Mouse (Mus musculus): ENCODE results near the gene Egfl8.

Gene Egfl8

DNA sequence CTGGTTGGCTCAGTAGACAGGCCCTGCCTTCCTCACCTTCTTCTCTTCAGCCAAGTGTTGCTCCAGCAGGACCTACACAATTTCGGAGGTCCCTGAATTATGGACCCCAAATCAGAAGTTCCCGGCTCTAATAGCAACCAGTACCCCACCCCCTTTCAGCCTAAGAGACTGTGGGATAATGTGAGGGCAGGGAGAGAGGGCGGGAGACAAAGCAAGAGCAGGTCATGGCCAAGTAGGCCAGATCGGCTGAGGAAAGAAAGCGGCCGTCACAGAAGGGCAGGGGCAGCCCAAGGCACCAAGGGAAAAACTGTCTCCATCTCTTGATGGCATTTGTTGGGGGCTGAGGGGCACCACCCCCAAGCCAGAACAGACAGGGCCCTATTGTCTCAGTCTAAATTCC is at the start of gene Egfl8:
Egfl8 (minus strand) TSS at position 101 of the 400 bp plus-strand sequence.
- DNase-seq = no peak

DNA sequence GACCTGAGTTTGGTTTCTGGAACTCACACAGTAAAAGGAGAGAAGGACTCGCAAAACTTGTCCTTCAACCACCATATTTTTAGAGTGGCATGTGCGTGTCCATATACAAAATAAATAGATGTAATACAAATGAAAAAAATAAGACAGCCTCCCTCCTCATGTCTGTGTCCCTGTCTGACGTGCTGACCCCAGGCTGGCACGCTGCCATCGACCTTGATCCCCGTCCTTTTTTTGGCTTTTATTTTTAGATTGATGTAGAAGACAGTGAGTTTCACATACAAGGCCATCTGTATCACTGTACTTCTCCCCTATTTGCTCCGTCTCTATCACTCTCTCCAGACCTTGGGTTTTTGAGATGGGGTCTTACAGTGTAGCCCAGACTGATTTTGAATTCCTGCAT is 48.7 kb upstream of the Egfl8 start:
- DNase-seq = no peak

DNA sequence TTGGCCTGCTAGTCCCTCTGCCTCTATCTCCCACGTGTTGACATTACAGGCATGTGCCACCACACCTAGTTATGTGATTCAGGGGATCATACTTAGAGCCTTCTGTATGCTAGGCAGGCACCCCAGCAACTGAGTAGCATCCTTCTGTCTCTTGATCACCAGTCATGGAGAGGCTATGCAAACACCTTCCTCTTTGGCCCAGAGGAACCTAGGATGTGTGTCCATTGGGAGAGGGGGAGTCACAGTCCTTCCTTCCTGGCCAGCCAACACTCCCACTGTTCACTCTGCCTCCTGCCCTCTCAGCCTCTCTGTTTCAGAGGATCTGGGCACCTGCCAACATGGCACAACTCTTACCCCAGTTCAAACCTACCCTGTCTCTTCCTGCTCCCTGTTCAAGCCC is 47.8 kb upstream of the Egfl8 start:
- DNase-seq = no peak

DNA sequence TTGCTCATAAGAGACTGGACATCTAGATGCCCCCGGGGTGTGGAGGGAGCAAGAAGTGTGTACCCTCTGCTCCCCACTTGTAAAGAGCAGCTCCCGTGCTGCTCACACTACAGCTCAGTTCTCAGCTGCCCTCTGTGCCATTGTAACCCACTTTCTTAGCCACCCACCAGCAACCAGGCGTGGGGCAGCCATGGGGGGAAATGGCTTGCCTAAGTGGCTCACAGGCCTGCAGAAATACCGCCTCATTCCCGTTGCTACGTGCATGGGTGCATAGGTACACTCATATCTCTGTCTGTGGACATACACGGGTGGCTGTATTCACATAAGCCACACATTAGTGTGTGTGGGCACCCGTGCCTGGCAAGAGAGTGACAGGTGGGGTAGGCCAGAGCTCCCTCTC is 47.2 kb upstream of the Egfl8 start:
- DNase-seq = no peak

GRCm38 (mm10) chr17:34662468-34662867 is 46.7 kb upstream of the Egfl8 start:
- no peak for DNase-seq

DNA sequence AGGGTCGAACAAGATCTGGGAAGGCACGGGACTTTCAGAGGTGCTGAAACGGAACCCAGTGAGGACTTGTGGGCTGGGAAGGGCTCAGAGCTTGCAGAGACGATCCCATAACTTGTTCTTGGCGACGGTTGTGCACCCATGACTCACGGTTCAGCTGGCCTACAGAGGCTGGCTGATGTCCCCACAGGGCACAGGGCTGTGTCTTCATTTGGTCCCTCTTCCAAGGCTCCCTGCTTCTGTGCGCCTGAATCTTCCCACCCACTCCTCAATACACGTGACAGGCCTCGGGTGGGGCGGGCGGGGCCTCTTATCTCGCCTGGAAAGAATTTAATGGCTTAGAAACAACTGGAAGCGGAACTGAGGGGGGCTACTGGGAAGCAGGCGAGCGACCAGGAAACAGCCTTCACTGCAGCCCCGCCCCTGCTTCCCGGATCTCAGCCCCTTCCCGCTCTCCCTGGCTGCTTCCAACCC is 45.4 kb upstream of the Egfl8 start:
- no peak for DNase-seq

DNA sequence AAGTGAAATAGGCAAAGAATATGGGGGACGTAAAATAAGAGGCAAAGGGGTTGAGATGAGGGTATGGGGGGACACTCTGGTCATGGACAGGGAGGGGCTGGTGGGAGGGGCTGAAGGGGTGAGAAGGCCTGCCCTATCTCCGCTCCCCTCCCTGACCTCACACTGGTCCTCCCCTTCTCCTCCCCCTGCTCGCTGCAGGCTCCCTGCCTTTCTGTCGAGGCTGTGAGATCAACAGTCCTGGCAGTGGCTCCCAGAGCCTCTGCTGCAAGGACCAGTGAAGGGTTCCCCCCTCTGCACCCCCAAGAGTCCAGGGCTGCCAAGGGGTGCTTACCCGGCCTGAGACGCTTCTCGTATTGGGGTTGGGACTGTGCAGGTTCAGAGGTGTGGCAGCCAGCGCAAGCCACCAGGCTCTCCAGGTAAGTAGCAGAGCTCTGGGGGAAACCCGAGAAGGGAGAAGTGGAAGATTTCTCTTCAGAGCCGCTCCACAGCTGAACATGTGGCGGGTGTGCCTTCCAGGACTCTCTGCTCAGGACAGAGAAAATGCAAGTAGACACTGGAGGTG is 44.6 kb upstream of the Egfl8 start:
- no peak for DNase-seq

- DNase-seq = no peak
Observed at GRCm38 (mm10) chr17:34659897-34660214, 44.1 kb upstream of the Egfl8 start.

- DNase-seq = no peak
Observed at GRCm38 (mm10) chr17:34659181-34659896, 43.6 kb upstream of the Egfl8 start.

DNA sequence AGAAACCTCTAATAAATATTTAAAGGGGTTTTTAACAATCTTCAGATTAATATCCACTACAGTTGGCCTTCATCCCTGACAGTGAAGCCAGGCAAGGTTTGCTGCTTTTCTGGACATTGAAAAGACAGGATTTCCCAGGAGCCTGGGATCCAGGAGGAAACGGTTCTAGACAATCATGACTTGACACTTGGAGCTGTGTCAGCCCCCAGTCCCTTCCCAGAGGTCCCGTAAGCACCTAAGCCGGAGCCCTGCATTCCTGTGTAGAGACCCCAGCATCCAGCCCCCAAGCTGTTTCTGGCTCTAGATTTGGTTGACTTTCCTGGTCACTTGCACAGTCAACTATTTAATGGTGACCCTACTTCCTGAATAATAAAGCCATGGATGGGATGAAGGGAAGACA is 42.8 kb upstream of the Egfl8 start:
- no peak for DNase-seq

DNA sequence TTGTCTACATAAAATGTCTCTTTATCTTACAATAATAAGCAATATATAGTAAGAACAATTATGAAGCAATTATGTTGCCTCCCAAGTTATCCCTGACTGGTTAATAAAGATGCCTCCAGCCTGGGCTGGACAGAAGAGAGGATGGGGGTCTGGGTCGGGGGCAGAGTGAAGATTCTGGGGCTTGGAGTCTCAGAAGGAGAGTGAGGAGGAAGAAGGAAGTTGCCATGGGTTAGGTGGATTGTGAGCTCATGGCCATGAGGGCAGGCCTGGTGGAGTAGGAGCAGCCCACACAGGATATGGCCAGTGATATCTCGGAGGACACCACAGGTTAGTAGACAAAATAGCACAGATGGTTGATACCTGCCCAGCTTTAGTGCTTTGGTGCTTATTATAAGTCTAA is 42.4 kb upstream of the Egfl8 start:
- no peak for DNase-seq

GRCm38 (mm10) chr17:34657271-34657670 is 41.5 kb upstream of the Egfl8 start:
- DNase-seq = no peak

GRCm38 (mm10) chr17:34656666-34657065 is 40.9 kb upstream of the Egfl8 start:
- DNase-seq = no peak

DNA sequence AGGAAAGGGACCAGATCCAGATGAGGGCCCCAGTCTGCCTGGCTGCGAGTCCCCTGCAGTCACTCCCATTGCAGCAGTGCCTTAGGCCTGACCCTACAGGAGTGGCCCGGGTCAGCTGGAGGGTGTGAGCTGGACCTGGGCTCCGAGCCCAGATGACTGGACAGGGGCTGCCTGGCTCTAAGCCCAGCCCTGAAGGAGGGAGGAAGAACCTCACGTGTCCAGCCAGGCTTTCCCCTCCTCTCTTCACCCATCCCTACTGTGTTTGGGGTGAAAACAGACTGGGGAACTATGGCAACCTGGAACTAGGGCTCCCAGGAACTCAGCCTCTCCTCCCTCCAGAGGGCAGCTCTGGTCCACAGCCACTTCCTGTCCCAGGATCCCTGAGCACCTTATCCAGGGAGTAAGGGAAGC is 39.8 kb upstream of the Egfl8 start:
- DNase-seq = peak; percentile 63

- DNase-seq = no peak
Observed at GRCm38 (mm10) chr17:34655160-34655559, 39.4 kb upstream of the Egfl8 start.

DNA sequence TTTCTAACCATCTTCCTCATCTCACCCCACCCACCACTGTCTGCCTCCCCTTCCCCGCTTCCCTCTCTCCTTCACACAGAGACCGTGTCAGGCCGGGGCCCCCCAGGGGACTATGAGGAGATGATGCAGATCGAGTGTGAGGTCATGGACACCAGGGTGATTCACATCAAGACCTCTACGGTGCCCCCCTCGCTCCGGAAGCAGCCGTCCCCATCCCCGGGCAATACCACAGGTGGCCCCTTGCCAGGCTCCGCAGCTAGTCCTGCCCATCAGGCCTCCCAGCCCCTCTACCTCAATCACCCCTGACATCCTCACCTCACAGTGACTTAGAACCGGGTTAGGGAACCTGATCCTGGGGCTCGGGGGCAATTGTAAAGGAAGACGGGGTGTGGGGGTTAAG is 38.6 kb upstream of the Egfl8 start:
- DNase-seq = no peak

- no peak for DNase-seq
Observed at GRCm38 (mm10) chr17:34653746-34654285, 38.0 kb upstream of the Egfl8 start.

GRCm38 (mm10) chr17:34652985-34653384 is 37.2 kb upstream of the Egfl8 start:
- no peak for DNase-seq

GRCm38 (mm10) chr17:34652546-34652945 is 36.8 kb upstream of the Egfl8 start:
- no peak for DNase-seq

GRCm38 (mm10) chr17:34651507-34652221 is 35.9 kb upstream of the Egfl8 start:
- no peak for DNase-seq

DNA sequence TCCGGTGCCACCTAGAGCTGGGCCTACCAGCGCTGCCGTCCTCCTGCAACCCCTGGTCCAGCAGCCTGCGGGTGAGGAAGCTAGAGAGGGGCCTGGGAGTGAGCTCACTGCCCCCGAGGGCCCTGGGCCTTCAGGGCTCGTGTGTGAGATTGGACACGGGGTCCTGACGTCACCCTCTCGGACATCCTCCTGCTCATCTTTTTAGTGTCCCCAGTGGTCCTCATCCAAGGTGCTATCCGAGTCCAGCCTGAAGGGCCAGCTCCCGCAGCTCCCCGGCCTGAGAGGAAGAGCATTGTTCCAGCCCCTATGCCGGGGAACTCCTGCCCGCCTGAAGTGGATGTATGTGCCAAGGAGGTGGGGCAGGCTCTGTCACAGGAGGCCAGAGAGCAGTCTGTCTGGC is 35.0 kb upstream of the Egfl8 start:
- no peak for DNase-seq

GRCm38 (mm10) chr17:34649106-34649864 is 33.5 kb upstream of the Egfl8 start:
- DNase-seq = no peak

All from right cerebral cortex, adult 18-20 months (tissue).